Mouse (Mus musculus): ENCODE data around the gene Mief2.

- TF ChIP-seq POLR2A (IDR thresholded peaks at IDR 0.05; ENCODE audit: insufficient read depth, low read depth, low read length) (no peak), CTCF (IDR thresholded peaks at IDR 0.05; ENCODE audit: insufficient read depth, low read depth, low read length) (no peak)
Measured at GRCm38 (mm10) chr11:60697561-60697960, 30.6 kb upstream of the Mief2 start.

Measured in olfactory bulb, adult 2 months (tissue).